Mouse (Mus musculus) common myeloid progenitor, adult 5-6 weeks (primary cell): Measurements from ENCODE around the gene Mindy1. TPM values are rescaled to one million over a fixed set of nuclear protein-coding genes. Genes with fewer than 3 reads are reported as not detected.
"Not testable (repeated sequence)": the region's sequence is repeated elsewhere in the genome, so short reads cannot be mapped to it uniquely, and the experiment has no call there.

Source experiments
- ATAC-seq: replicated peaks from 2 replicates; pipeline ENCODE4 v1.8.0; 2016; ENCODE audit warnings: low read depth, mild to moderate bottlenecking, moderate TSS enrichment, inconsistent platforms; ENCODE audit not compliant: poor library complexity, severe bottlenecking
- total RNA-seq: library from RNA; stranded (forward); fragments of 200-1000, 187-1606 nt; gene quantifications from 2 replicates; pipeline ENCODE4 v1.2.3, GENCODE M21; 2017

The Mindy1 gene
- total RNA-seq, 1 experiment from 2014 or later = 31.4 TPM

GRCm38 (mm10) chr3:95315844-95316550 is 34.9 kb downstream of the Mindy1 start:
- ATAC-seq = no peak

DNA sequence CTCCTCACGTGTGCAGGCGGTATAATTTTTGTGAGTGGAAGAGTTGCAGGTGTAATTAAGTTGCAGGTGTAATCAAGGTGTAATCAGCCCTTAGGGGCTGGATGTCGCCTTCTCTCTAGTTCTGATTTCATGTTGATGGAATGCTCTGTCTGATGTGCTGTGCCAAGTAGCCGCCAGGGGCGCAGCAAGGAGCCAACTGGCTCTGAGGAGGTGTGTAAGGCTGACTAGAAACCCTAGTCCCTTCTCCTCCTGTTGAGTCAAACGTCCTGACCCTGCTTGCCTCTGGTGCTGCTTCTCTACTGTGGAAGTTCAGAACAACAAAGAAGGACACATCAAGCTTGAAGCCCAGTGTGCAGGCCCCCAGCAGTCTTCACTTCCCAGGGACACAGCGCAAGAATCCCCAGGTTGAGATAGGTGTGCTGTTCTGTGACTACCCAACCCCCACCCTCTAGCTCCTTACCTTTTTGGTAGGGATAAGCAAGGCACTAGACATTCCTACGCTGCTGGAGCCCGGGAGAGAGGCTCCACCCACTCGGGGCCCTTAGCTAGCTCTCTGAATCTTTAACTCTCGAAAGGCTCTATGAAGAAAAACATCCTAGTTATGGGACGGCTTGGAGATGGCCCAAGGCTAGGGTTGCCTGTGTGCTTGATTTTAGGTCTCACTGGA is 36.4 kb downstream of the Mindy1 start:
- peak; percentile 22; the same call in 1 of the 2 replicates for ATAC-seq

GRCm38 (mm10) chr3:95318548-95318947 is 37.4 kb downstream of the Mindy1 start:
- peak; percentile 22; the same call in 1 of the 2 replicates for ATAC-seq

- ATAC-seq = no peak
Observed at GRCm38 (mm10) chr3:95319110-95319509, 38.0 kb downstream of the Mindy1 start.

DNA sequence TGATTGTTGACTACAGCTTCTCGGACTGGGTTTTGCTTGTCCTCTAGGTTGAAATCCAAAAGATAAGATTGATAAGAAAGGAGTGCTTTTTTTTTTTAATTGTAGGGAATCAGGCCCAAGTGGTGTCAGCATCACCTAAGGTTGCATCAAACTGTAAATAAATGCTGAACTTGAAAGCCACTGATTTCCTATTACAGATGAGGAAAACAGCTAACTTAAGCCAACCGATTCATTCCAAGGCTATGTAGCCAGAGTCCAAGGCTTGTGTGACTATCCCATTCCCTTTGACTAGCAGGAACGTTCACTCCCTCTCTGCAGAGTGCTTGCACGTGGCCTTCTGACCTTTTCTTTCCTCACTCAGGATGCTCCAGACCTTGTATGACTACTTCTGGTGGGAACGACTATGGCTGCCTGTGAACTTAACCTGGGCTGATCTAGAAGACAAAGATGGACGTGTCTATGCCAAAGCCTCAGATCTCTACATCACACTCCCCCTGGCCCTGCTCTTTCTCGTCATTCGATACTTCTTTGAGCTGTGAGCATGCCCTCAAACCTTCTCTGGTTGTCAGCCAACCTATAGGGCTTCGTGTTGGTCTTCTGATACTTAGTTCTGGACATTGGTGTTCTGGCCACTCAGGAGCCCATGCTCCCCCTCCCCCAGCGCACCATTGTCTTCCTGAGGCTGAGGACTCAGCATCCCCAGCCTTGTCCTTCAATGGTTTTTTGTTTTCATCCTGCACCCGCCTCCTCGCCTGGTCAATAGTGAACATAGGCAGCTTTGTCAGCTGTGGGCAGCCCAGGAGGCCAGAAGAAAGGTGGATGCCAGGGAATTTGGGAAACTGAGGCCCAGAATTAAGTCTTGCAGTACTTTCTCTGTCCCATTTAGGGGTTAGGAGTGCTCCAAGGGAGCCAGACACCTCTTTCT is 38.8 kb downstream of the Mindy1 start:
- no peak for ATAC-seq

DNA sequence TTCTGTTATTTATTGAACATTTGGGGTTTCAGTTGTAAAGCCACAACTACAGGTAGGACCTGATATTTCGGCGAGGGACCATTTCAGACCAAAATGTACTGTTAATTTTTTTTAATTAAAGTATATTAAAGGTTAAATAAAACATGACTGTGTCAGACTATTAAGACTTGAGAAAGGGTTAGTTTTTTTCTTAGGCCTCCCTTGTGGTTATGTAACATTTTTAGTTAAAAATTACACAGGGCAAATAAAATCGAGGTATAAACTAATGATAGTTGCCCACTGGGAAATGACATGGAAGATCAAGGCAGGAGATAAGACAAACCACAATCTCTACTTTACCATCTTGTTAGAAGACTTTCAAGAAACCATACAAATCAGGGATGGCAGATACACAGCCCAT is 42.3 kb downstream of the Mindy1 start:
- no peak for ATAC-seq

- ATAC-seq = peak; percentile 45; the same call in 1 of the 2 replicates
Observed at GRCm38 (mm10) chr3:95324454-95325144, 43.5 kb downstream of the Mindy1 start.

DNA sequence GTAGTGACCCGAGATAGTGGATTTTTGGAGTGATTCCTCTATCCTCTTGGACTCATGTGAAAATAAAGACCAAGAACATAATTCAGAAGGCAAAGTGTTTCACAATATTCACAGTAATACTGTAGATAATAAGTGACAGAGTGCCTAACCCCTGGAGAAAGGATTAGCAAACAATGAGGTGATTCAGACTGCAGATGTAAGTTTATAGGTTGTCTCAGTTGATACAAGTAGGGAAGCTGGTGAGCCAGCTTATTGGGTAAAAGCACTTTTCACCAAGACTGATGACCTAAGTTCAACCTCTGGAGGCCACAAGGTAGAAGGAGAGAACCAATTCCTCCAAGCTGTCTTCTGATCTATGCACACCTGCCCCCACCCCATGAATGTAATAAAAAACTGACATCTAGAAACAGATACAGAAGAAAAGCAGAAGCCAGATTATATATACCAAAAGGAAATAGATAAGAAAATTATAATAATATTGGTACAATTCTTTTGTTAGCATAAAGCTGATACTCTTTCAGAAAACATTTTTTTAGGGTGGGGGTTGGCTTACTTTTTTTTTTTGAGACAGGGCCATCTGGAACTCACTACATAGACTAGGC is 47.8 kb downstream of the Mindy1 start:
- no peak for ATAC-seq

DNA sequence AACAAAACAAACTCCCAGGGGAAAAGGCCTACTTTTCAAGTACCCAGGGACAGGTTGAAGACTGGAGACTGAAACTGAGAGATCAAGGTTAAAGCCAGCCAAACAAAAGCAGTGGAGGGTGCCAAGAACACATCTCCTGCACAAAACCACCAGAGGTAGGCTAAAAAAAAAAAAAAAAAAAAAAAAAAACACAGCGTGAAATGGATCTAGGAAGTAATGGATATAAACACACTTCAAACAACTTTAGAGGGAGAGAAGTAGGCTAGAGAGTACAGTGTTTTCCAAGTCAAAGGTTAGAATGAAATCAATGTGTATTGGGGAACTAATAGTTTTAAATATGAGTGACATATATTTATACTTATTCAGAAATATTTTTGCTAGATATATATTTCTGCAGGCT is 50.4 kb downstream of the Mindy1 start:
- ATAC-seq = no peak

DNA sequence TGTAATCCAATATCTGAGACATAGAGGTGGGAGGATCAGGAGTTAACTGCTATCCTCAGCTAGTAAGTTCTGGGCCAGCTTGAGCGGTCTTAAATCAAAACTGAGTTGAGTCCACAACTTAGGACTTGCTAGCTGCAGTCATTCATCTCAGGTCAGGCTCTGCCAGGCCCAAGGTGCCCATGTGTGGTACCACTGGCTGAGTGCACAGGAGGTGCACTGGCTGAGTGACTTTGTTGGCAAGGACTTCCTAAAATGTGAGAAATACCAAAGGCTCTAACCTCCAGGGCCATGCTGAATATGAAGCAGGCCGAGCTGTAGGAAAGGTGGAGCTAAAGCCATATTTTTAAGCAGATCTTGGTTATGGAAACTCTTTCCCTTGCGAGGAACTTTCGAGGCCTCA is 56.2 kb downstream of the Mindy1 start:
- no peak for ATAC-seq

- no peak for ATAC-seq
Observed at GRCm38 (mm10) chr3:95338251-95338650, 57.1 kb downstream of the Mindy1 start.

DNA sequence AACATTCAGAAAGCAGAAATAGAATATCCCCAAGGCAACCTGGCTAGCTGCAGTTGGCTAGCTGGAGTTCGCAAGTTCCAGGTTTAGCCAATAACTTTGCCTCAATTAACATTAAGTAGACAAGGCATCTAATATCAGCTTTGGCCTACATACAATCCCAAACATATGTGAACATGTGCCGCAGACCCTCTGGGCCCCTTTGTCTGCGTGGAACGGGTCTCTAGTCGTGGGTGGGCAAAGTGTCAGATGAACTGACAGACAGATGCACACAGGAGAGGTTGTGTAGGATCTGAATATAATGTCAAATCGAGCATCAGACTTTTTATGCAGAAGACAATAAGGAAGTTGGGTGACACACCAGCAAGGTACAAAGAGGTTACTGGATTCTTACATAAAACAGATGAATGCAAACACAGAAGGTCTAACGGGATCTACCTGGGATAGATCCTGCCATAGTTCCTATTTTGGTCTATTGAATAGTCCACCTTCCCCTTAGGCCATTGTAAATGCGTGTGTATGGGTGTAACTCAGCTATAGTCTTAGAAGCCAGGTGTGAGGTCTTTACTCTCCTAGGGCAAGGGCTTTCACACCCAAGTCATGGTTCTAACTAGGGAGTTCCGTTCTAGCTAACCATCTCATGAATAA is 62.3 kb downstream of the Mindy1 start:
- ATAC-seq = not testable (repeated sequence)

Other genes starting within 250 kb of the Mindy1 start
- 210 and 232 TPM in 2 replicates for gene Psmd4, start 238.7 kb upstream of the Mindy1 start, total RNA-seq
- 13.3 and 19.2 TPM in 2 replicates for gene Pip5k1a, start 174.4 kb upstream of the Mindy1 start, total RNA-seq
- gene Vps72, start 170.3 kb upstream of the Mindy1 start, total RNA-seq = 82.0 and 161 TPM in 2 replicates
- gene Tmod4, start 156.9 kb upstream of the Mindy1 start, total RNA-seq = not detected in 2 replicates
- 59.6 and 88.2 TPM in 2 replicates for gene Scnm1, start 147.3 kb upstream of the Mindy1 start, total RNA-seq
- gene Lysmd1, start 147.3 kb upstream of the Mindy1 start, total RNA-seq = 2.9 and 6.9 TPM in 2 replicates
- 21.8 and 38.5 TPM in 2 replicates for gene Tnfaip8l2, start 139.0 kb upstream of the Mindy1 start, total RNA-seq
- gene Sema6c, start 120.9 kb upstream of the Mindy1 start, total RNA-seq = 0.64 and 4.6 TPM in 2 replicates
- 50.1 and 53.9 TPM in 2 replicates for gene Gabpb2, start 63.4 kb upstream of the Mindy1 start, total RNA-seq
- 55.4 and 57.6 TPM in 2 replicates for gene Cdc42se1, start 52.6 kb upstream of the Mindy1 start, total RNA-seq
- 7.9 and 9.2 TPM in 2 replicates for gene Mllt11, start 49.2 kb upstream of the Mindy1 start, total RNA-seq
- 0.64 and 0.82 TPM in 2 replicates for gene Gm128, start 39.7 kb upstream of the Mindy1 start, total RNA-seq
- gene Bnipl, start 30.2 kb upstream of the Mindy1 start, total RNA-seq = not detected in 2 replicates
- 8.4 and 10.3 TPM in 2 replicates for gene Prune1, start 731 bp downstream of the Mindy1 start, total RNA-seq
- gene Anxa9, start 25.8 kb downstream of the Mindy1 start, total RNA-seq = 5.9 and 12.1 TPM in 2 replicates
- 94.9 and 102 TPM in 2 replicates for gene Cers2, start 33.4 kb downstream of the Mindy1 start, total RNA-seq
- 35.8 and 44.9 TPM in 2 replicates for gene Setdb1, start 75.9 kb downstream of the Mindy1 start, total RNA-seq
- not detected in 2 replicates for gene 4930558C23Rik, start 121.5 kb downstream of the Mindy1 start, total RNA-seq
- gene Arnt, start 153.0 kb downstream of the Mindy1 start, total RNA-seq = 24.9 and 31.3 TPM in 2 replicates
- gene Ctsk, start 217.9 kb downstream of the Mindy1 start, total RNA-seq = not detected in 2 replicates
- gene Ctss, start 245.4 kb downstream of the Mindy1 start, total RNA-seq = 74.8 and 75.3 TPM in 2 replicates